Mouse (Mus musculus): ENCODE measurements at regions not wholly inside any gene's neighbourhood (a gene's known extent, or its start where the extent isn't known, plus 50 kb on each side); places are given as distances from the start of the nearest gene placed in this dataset.

GRCm38 (mm10) chr14:76228968-76229555 is 118.4 kb downstream of the Nufip1 start:
- TF ChIP-seq NANOG (IDR thresholded peaks at IDR 0.05; ENCODE audit: borderline replicate concordance, low read length) (no peak), CTCF (conservative IDR thresholded peaks at IDR 0.05; ENCODE audit: low read length) (no peak), POU5F1 (IDR thresholded peaks at IDR 0.05; ENCODE audit: borderline replicate concordance, low read length) (no peak)
- no peaks in the 10 kb centered on the region for H3K36me3 ChIP-seq (ENCODE audit: insufficient read depth, low read length)
- peaks cover 21% of the 10 kb centered on the region for H3K9me3 ChIP-seq (ENCODE audit: low read length)
- no peak overlapping the region for H3K4me3 ChIP-seq (replicated peaks; ENCODE audit: low read length)
- H3K27me3 ChIP-seq (ENCODE audit: insufficient read depth, low read length) = no peaks in the 10 kb centered on the region
- no peaks in the 10 kb centered on the region for H3K4me1 ChIP-seq (replicated peaks; ENCODE audit: low read depth, low read length)

GRCm38 (mm10) chr14:76239856-76240493 is 129.3 kb downstream of the Nufip1 start:
- peaks cover 22% of the 10 kb centered on the region for H3K27me3 ChIP-seq (ENCODE audit: insufficient read depth, low read length)
- TF ChIP-seq CTCF (conservative IDR thresholded peaks at IDR 0.05; ENCODE audit: low read length) (no peak), POU5F1 (IDR thresholded peaks at IDR 0.05; ENCODE audit: borderline replicate concordance, low read length) (no peak), NANOG (IDR thresholded peaks at IDR 0.05; ENCODE audit: borderline replicate concordance, low read length) (no peak)
- peaks cover 26% of the 10 kb centered on the region for H3K4me1 ChIP-seq (replicated peaks; ENCODE audit: low read depth, low read length)
- peaks cover 30% of the 10 kb centered on the region for H3K9me3 ChIP-seq (ENCODE audit: low read length)
- no peaks in the 10 kb centered on the region for H3K36me3 ChIP-seq (ENCODE audit: insufficient read depth, low read length)
- no peak overlapping the region for H3K4me3 ChIP-seq (replicated peaks; ENCODE audit: low read length)

GRCm38 (mm10) chr14:76243581-76244337 is 133.1 kb downstream of the Nufip1 start:
- peak overlapping the region; percentile 35; the same call in 1 of the 2 replicates for H3K4me3 ChIP-seq (replicated peaks; ENCODE audit: low read length)
- no peaks in the 10 kb centered on the region for H3K36me3 ChIP-seq (ENCODE audit: insufficient read depth, low read length)
- peaks cover under 1% of the 10 kb centered on the region; the same call in 1 of the 2 replicates for H3K27me3 ChIP-seq (ENCODE audit: insufficient read depth, low read length)
- peaks cover 15% of the 10 kb centered on the region for H3K4me1 ChIP-seq (replicated peaks; ENCODE audit: low read depth, low read length)
- peaks cover 30% of the 10 kb centered on the region for H3K9me3 ChIP-seq (ENCODE audit: low read length)
- TF ChIP-seq POU5F1 (IDR thresholded peaks at IDR 0.05; ENCODE audit: borderline replicate concordance, low read length) (no peak), CTCF (conservative IDR thresholded peaks at IDR 0.05; ENCODE audit: low read length) (no peak), NANOG (IDR thresholded peaks at IDR 0.05; ENCODE audit: borderline replicate concordance, low read length) (no peak)

DNA sequence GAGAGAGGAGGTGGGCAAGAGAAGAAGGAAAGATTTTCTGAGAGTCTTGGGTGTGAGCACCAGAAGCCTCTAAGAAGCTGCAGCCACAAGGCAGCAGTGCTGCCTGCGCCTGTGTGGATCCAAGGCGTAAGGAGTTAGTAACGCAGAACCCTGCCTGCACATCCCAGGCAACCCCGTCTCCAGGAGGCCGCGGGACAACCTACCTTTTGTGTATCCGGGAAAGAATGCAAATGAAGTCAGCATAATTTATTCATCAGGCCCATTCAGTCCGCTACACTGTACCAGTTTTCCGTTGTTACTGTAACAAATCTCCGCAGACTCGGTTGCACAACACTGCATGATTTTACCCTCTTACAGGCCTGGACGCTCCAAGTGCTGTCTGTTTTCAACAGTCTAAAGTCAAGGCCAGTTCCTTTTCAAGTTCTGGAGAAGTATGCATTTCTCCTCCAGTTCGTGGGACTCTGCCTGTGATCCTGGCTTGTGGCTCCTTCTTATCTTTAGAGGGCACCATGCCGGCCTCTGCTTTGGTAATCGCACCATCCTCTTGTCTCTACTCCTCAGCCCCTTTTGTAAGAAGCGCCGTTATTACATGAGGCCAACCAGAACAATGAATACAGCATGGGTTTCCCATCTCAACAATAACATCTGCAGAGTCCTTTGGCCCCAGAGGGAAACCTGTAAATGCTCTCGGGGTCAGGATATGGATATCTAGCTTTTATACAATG is 133.8 kb downstream of the Nufip1 start:
- H3K27me3 ChIP-seq (ENCODE audit: insufficient read depth, low read length) = no peaks in the 10 kb centered on the region
- TF ChIP-seq CTCF (conservative IDR thresholded peaks at IDR 0.05; ENCODE audit: low read length) (no peak), NANOG (IDR thresholded peaks at IDR 0.05; ENCODE audit: borderline replicate concordance, low read length) (no peak), POU5F1 (IDR thresholded peaks at IDR 0.05; ENCODE audit: borderline replicate concordance, low read length) (peak; percentile 67; the same call in 1 of the 2 replicates)
- peaks cover 15% of the 10 kb centered on the region for H3K4me1 ChIP-seq (replicated peaks; ENCODE audit: low read depth, low read length)
- H3K36me3 ChIP-seq (ENCODE audit: insufficient read depth, low read length) = no peaks in the 10 kb centered on the region
- peaks cover 30% of the 10 kb centered on the region for H3K9me3 ChIP-seq (ENCODE audit: low read length)
- peak overlapping the region; percentile 35; the same call in 1 of the 2 replicates for H3K4me3 ChIP-seq (replicated peaks; ENCODE audit: low read length)

GRCm38 (mm10) chr14:76245063-76245396 is 134.3 kb downstream of the Nufip1 start:
- peaks cover 30% of the 10 kb centered on the region for H3K9me3 ChIP-seq (ENCODE audit: low read length)
- peaks cover 15% of the 10 kb centered on the region for H3K4me1 ChIP-seq (replicated peaks; ENCODE audit: low read depth, low read length)
- no peaks in the 10 kb centered on the region for H3K27me3 ChIP-seq (ENCODE audit: insufficient read depth, low read length)
- H3K36me3 ChIP-seq (ENCODE audit: insufficient read depth, low read length) = no peaks in the 10 kb centered on the region
- TF ChIP-seq POU5F1 (IDR thresholded peaks at IDR 0.05; ENCODE audit: borderline replicate concordance, low read length) (no peak), NANOG (IDR thresholded peaks at IDR 0.05; ENCODE audit: borderline replicate concordance, low read length) (no peak), CTCF (conservative IDR thresholded peaks at IDR 0.05; ENCODE audit: low read length) (no peak)
- H3K4me3 ChIP-seq (replicated peaks; ENCODE audit: low read length) = no peak overlapping the region

DNA sequence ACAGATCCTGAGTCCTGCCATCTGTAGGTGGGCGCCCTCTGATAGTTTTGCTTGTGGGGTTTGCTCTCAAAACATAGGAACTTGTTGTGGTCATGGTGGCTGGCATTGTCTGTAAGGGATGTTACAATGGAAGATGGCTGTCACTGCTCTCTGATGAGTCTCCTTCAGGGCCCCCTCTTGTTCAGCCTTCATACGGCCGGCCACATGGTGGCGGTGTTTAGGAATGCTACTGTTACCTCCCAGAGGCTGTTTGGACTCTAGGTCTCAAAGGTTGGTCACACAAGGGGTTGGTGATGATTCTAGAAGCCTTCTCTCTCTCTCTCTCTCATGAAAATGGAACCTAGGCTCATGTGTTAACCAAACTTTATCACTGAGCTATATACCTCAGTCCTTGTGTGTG is 137.0 kb downstream of the Nufip1 start:
- TF ChIP-seq NANOG (IDR thresholded peaks at IDR 0.05; ENCODE audit: borderline replicate concordance, low read length) (no peak), CTCF (conservative IDR thresholded peaks at IDR 0.05; ENCODE audit: low read length) (peak; percentile 43), POU5F1 (IDR thresholded peaks at IDR 0.05; ENCODE audit: borderline replicate concordance, low read length) (no peak)

DNA sequence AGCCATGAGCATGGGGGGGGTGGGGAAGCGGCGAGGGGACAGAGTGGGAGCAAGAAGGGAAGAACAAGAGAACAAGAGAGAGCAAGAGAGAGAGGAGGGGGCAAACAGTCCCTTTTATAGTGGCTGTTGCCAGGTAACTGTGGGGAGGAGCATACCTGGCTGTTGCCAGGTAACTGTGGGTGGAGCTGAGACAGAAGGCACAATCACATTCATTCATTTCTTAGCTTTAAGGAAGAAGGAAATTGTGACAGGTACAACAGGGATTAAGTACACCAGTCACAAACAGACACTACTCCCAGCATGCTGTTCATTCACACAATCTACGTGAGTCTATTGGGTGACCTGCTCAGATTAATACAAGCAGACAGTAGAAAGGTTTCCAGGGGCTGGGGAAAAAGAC is 143.2 kb downstream of the Nufip1 start:
- Histone ChIP-seq H3K9me3 (ENCODE audit: low read length) (no peaks in the 10 kb centered on the region; the same call in 1 of the 2 replicates), H3K4me1 (replicated peaks; ENCODE audit: low read depth, low read length) (peaks cover 19% of the 10 kb centered on the region), H3K27me3 (ENCODE audit: insufficient read depth, low read length) (peaks cover 50% of the 10 kb centered on the region), H3K4me3 (replicated peaks; ENCODE audit: low read length) (no peak overlapping the region), H3K36me3 (ENCODE audit: insufficient read depth, low read length) (no peaks in the 10 kb centered on the region)
- TF ChIP-seq NANOG (IDR thresholded peaks at IDR 0.05; ENCODE audit: borderline replicate concordance, low read length) (no peak), POU5F1 (IDR thresholded peaks at IDR 0.05; ENCODE audit: borderline replicate concordance, low read length) (no peak), CTCF (conservative IDR thresholded peaks at IDR 0.05; ENCODE audit: low read length) (no peak)

More for the DNA sequence above, 137.0 kb downstream of the Nufip1 start:
- peaks cover 5% of the 10 kb centered on the region for H3K27me3 ChIP-seq (ENCODE audit: insufficient read depth, low read length)
- peaks cover 15% of the 10 kb centered on the region for H3K4me1 ChIP-seq (replicated peaks; ENCODE audit: low read depth, low read length)
- no peak overlapping the region for H3K4me3 ChIP-seq (replicated peaks; ENCODE audit: low read length)
- peaks cover 6% of the 10 kb centered on the region for H3K9me3 ChIP-seq (ENCODE audit: low read length)
- no peaks in the 10 kb centered on the region for H3K36me3 ChIP-seq (ENCODE audit: insufficient read depth, low read length)

All from E14TG2a.4 (cell line).